Mouse (Mus musculus) forebrain, embryonic 14.5 days (tissue): ENCODE measurements around the gene Iars2. TPM values are rescaled to one million over a fixed set of nuclear protein-coding genes. Genes with fewer than 3 reads are reported as not detected.

ENCODE experiments used
- ATAC-seq: fragments of 200-750 bp; cut with Nextera tagmentation; 2 replicates; pipeline ENCODE4 v1.8.0; 2017; ENCODE audit warnings: mild to moderate bottlenecking, moderate library complexity
- DNase-seq: peaks from one replicate; pipeline ENCODE4 v3.0.0-alpha.2; 2015; ENCODE audit warnings: low spot score
- H3K27ac ChIP-seq: fragments of 300-500 bp; sonication (generic); 2 replicates; pipeline ENCODE4 v1.5.1; 2014; ENCODE audit warnings: low read depth, mild to moderate bottlenecking, control low read depth, low read length, moderate library complexity
- H3K27me3 ChIP-seq: fragments of 300-500 bp; sonication (generic); replicated peaks from 2 replicates; pipeline ENCODE4 v1.6.1; 2014; ENCODE audit warnings: low read length, control low read depth, mixed read lengths; ENCODE audit not compliant: control insufficient read depth, insufficient read depth
- H3K36me3 ChIP-seq: fragments of 300-500 bp; sonication (generic); 2 replicates; pipeline ENCODE4 v1.6.1; 2014; ENCODE audit warnings: low read length, control low read depth; ENCODE audit not compliant: control insufficient read depth, insufficient read depth
- H3K4me1 ChIP-seq: fragments of 300-500 bp; sonication (generic); 2 replicates; pipeline ENCODE4 v1.6.1; 2014; ENCODE audit warnings: antibody characterized with exemption, low read length, control low read depth; ENCODE audit not compliant: control insufficient read depth, insufficient read depth
- H3K4me2 ChIP-seq: fragments of 300-500 bp; sonication (generic); 2 replicates; pipeline ENCODE4 v1.6.1; 2014; ENCODE audit warnings: mild to moderate bottlenecking, control low read depth, low read length
- H3K4me3 ChIP-seq: fragments of 300-500 bp; sonication (generic); 2 replicates; pipeline ENCODE4 v1.5.1; 2014; ENCODE audit warnings: low read depth, low read length, control low read depth
- H3K9ac ChIP-seq: fragments of 300-500 bp; sonication (generic); 2 replicates; pipeline ENCODE4 v1.6.1; 2014; ENCODE audit warnings: mild to moderate bottlenecking, low read length, control low read depth, moderate library complexity
- H3K9me3 ChIP-seq: fragments of 300-500 bp; sonication (generic); replicated peaks from 2 replicates; pipeline ENCODE4 v1.6.1; 2016; ENCODE audit warnings: low read length, control low read depth, mixed read lengths; ENCODE audit not compliant: control insufficient read depth
- WGBS: fragments of 180-500 bp; shearing (Covaris S2); extraction: QIAGEN DNeasy Blood & Tissue Kit; methylation state at CpG from one replicate; pipeline ENCODE4 v1.1.7; 2014; 5-methylcytosine and 5-hydroxymethylcytosine counted together
- polyA plus RNA-seq: library from polyadenylated mRNA; unstranded; fragments of >200 nt; fragmentation: Nextera tagmentation; extraction: Ambion mirVana; gene quantifications from 2 replicates; pipeline ENCODE4 v1.2.1, GENCODE M21; 2014

The Iars2 gene
- polyA plus RNA-seq, 1 experiment from 2014 or later, result 18.4 TPM

DNA sequence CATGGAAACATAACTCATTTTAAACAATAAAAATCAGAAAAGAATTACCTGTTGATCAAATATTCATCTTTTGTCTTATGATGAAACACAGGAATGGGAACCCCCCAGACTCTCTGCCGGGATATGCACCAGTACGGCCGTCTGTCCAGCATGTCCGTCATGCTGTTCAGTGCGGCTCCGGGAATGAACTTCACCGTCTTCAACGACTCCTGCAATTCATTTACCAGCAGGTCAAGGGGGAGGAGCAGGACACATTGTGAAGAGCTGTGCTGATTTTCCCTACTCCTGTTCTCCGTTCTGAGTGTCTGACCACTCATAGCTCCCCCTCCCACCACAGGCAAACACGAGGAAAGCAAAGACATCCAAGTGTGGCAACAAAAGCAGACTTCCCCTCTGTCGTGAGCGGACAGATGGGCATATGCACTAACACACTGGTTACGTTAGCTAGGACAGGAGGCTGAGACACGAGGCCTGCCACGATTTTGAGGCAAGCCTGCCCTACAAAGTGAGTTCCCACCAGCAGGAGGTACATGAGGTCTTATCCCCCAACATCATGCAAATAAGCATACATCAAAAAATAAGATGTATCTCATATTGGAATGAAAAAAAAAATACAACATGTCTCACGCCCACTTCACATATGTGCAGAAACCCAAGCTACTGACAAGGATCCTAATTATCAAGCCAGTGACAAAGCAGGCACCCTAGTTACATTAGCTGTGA is 13.2 kb downstream of the Iars2 start:
- peaks cover 74% of the 10 kb centered on the region for H3K36me3 ChIP-seq
- no peak for DNase-seq

DNA sequence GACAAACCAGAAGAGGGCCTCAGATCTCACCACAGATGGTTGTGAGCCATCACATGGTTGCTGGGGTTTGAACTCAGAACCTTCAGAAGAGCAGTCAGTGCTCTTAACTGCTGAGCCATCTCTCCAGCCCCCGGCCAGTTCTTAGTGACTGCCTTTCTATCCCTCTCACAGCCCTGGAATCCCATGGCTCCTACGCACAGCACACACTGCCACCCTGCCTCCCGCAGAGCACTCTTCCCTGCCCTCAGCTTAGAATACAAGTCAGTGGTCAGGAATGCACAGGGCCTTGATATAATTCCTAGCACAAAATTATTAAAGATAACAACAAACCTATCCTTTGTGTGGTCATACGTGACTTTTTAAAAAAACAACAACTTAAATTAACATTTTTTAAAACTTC is 14.7 kb downstream of the Iars2 start:
- WGBS, result 89% methylated on average over 4 of the region's 4 CpGs
- Histone ChIP-seq H3K9ac (no peak overlapping the region), H3K36me3 (peaks cover 66% of the 10 kb centered on the region), H3K27ac (no peak overlapping the region), H3K4me3 (no peak overlapping the region), H3K9me3 (no peaks in the 10 kb centered on the region), H3K4me1 (no peaks in the 10 kb centered on the region), H3K27me3 (no peaks in the 10 kb centered on the region), H3K4me2 (no peak overlapping the region)
- ATAC-seq (no peak), DNase-seq (no peak)

More for the DNA sequence above, 13.2 kb downstream of the Iars2 start:
- Histone ChIP-seq H3K4me3 (no peak overlapping the region), H3K27me3 (no peaks in the 10 kb centered on the region), H3K27ac (no peak overlapping the region), H3K9ac (no peak overlapping the region), H3K9me3 (no peaks in the 10 kb centered on the region), H3K4me2 (no peak overlapping the region), H3K4me1 (no peaks in the 10 kb centered on the region)
- 83% methylated on average over 16 of the region's 16 CpGs for WGBS
- ATAC-seq, result no peak

DNA sequence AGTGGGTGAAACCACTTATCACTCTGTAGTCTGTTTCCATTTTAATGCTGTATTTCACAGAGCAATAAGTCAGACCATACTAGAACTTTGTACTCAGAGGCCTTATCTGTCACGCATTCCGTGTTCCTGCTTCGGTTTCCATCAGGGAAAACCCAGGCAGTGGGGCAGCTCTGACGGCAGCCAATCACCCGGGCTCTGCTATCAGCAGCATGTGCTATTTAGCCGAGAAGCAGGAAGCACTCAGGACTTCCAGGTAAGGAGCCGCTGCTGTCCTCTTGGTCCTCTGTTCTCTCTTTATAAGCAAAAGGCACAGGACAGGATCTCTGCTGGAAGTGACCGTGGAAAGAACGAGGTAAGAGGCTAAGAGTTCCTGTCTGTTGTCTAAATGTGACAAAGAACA is 17.2 kb downstream of the Iars2 start:
- Histone ChIP-seq H3K27ac (no peak overlapping the region), H3K4me3 (no peak overlapping the region), H3K9ac (no peak overlapping the region), H3K36me3 (peaks cover 63% of the 10 kb centered on the region), H3K9me3 (no peaks in the 10 kb centered on the region), H3K4me2 (no peak overlapping the region), H3K4me1 (no peaks in the 10 kb centered on the region), H3K27me3 (no peaks in the 10 kb centered on the region)
- 92% methylated on average over 9 of the region's 9 CpGs for WGBS
- no peak for ATAC-seq
- no peak for DNase-seq

DNA sequence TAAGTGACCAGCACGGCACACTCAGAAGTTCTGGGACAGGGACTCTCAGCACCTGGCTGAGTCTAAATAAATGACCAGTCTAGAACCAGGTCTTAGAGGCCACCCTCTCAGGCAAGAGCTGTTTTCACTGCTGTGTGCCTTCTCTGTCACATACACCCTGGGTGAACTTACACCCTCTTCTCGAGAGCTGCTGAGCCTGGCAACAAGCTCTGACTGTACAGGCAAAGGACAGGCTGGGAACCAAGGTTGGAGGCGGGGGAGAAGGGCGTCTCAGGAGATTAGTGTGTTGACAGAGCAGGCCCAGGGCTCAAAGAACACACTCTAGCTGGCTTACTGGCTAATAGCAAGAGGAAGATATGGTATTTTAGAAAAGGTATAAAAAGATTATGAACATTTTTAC is 20.3 kb downstream of the Iars2 start:
- no peaks in the 10 kb centered on the region for H3K9me3 ChIP-seq
- peaks cover 46% of the 10 kb centered on the region for H3K36me3 ChIP-seq
- no peak for DNase-seq
- no peak overlapping the region for H3K27ac ChIP-seq
- WGBS, result 85% methylated on average over 4 of the region's 4 CpGs
- no peak overlapping the region for H3K4me3 ChIP-seq
- no peaks in the 10 kb centered on the region for H3K27me3 ChIP-seq
- no peak overlapping the region for H3K9ac ChIP-seq
- H3K4me2 ChIP-seq, result no peak overlapping the region
- H3K4me1 ChIP-seq, result no peaks in the 10 kb centered on the region
- ATAC-seq, result no peak

DNA sequence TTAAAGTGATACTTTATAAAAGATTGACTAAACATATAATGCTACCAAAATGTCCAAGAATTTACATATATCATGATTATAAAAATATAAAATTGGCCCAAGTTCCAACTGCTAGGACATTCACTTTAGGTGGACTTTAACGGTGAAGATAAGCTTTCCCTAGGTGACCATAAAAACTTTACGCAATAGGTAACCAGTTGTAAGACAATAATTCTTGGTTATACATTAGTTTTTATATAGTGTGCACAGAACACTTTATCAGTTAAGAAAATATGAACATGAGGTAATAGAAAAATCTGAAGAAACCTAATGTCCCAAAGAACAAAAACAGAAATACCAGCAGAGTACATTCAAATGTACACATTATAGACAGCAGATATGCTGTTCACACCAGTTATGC is 20.9 kb downstream of the Iars2 start:
- Histone ChIP-seq H3K27ac (no peak overlapping the region), H3K4me3 (no peak overlapping the region), H3K4me2 (no peak overlapping the region), H3K9me3 (no peaks in the 10 kb centered on the region), H3K36me3 (peaks cover 40% of the 10 kb centered on the region), H3K27me3 (no peaks in the 10 kb centered on the region), H3K9ac (no peak overlapping the region), H3K4me1 (no peaks in the 10 kb centered on the region)
- WGBS, result 99% methylated on average over 2 of the region's 2 CpGs
- ATAC-seq, result no peak
- no peak for DNase-seq

DNA sequence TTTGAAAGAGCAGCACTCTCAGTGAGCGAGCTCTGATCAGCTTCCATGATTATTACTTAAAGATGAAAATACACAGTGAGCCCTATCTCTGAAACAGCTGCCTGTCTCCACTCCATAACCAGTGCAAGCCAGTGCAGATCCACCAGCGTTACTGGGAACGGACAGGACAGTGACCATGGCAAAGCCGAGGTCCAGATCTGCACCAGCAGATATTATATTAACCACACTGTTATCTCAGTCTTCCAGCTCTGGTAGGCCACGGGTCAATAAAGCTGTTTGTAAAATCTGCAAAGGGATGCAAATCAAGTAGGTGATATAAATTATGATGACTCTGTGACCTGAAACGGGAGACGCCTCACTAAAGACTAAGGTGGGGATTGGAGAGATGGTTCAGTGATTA is 21.6 kb downstream of the Iars2 start:
- H3K27me3 ChIP-seq, result no peaks in the 10 kb centered on the region
- no peak for DNase-seq
- H3K27ac ChIP-seq, result no peak overlapping the region
- H3K4me2 ChIP-seq, result no peak overlapping the region
- H3K4me3 ChIP-seq, result no peak overlapping the region
- no peaks in the 10 kb centered on the region for H3K4me1 ChIP-seq
- ATAC-seq, result no peak
- WGBS, result 96% methylated on average over 7 of the region's 7 CpGs
- H3K36me3 ChIP-seq, result peaks cover 39% of the 10 kb centered on the region
- no peaks in the 10 kb centered on the region for H3K9me3 ChIP-seq
- no peak overlapping the region for H3K9ac ChIP-seq

DNA sequence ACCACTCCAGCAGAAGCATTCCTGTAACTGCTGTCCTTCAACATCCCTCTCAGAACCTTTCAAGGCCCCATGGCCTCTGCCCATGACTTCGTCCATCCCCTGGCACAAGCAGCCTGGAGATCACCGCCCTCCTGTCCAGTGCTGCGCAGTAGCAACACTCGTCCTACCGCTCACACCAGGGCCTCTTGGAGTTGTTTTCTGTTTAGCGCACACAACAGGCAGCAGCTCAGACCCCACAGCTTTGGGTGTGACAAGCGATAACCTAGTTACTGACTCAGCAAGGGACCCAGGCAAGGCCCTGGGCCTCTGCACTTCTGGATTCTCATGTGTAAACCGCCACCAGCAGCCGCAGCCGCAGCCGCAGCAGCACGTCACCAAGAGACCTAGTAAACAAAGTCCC is 22.4 kb downstream of the Iars2 start:
- H3K4me3 ChIP-seq, result no peak overlapping the region
- no peaks in the 10 kb centered on the region for H3K4me1 ChIP-seq
- H3K36me3 ChIP-seq, result peaks cover 36% of the 10 kb centered on the region
- no peaks in the 10 kb centered on the region for H3K9me3 ChIP-seq
- no peak overlapping the region for H3K9ac ChIP-seq
- no peaks in the 10 kb centered on the region for H3K27me3 ChIP-seq
- DNase-seq (no peak), ATAC-seq (no peak)
- no peak overlapping the region for H3K4me2 ChIP-seq
- no peak overlapping the region for H3K27ac ChIP-seq
- WGBS, result 97% methylated on average over 12 of the region's 12 CpGs

DNA sequence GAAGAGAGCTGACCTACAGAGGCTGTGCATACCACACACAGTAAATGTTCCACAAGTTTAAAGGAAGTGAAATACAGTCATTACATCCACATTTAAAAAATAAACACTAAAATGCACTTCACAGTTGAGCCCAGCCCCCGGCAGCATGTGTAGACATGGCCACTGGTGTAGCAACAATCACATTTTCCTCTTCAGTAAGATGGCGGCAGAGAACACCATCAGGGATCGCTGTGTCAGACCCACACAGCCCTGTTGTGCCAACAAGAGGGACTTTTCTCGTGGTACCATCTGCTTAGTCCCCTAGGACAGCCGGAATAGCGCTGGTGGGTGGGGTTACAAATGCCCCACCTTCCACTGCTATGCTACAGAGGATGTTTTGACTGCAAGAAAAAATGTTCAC is 26.4 kb downstream of the Iars2 start:
- Histone ChIP-seq H3K4me1 (no peaks in the 10 kb centered on the region), H3K9me3 (no peaks in the 10 kb centered on the region), H3K4me3 (no peak overlapping the region), H3K36me3 (peaks cover 31% of the 10 kb centered on the region), H3K27me3 (no peaks in the 10 kb centered on the region), H3K4me2 (no peak overlapping the region), H3K9ac (no peak overlapping the region), H3K27ac (no peak overlapping the region)
- 88% methylated on average over 6 of the region's 6 CpGs for WGBS
- ATAC-seq (no peak), DNase-seq (no peak)

DNA sequence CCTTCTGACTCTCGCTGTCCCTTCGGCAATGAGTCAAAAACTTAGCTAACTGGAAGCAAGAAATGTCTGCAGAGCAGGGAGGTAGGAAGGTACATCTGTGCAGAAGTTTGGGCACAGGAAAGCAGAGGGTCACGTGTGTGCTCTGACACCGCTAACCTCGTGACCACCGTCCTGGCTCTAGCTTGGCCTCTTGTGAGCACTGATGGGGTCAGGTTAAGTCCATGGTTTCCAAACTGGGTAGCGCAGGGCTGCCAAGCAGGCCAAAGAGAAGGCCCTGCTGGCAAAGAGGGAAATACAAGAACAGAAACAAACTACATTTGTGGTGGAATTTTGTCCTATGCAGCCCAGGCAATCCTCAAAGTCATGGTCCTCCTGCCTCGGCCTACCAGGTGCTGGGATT is 30.7 kb downstream of the Iars2 start:
- Histone ChIP-seq H3K9ac (no peak overlapping the region), H3K36me3 (peaks cover 54% of the 10 kb centered on the region), H3K4me3 (no peak overlapping the region), H3K4me1 (no peaks in the 10 kb centered on the region), H3K27ac (no peak overlapping the region), H3K4me2 (no peak overlapping the region), H3K9me3 (no peaks in the 10 kb centered on the region), H3K27me3 (no peaks in the 10 kb centered on the region)
- DNase-seq (no peak), ATAC-seq (no peak)
- WGBS, result 94% methylated on average over 8 of the region's 8 CpGs
